Mouse (Mus musculus) spleen, adult 18-20 months (tissue): ENCODE measurements around the gene Rap2a.
A peak's percentile ranks its signal among the peaks of the same experiment; 100 is the strongest.

ENCODE experiments used
- DNase-seq, 2 experiments: peaks; one replicate each; pipeline ENCODE4 v3.0.0; 2022; ENCODE audit warnings: mixed read lengths in 2 of 2

The Rap2a gene

GRCm38 (mm10) chr14:120477982-120478568, at the start of gene Rap2a:
TSS of gene Rap2a (plus strand) at chr14:120478444.
- DNase-seq, result peak; percentile 93 to 94

DNA sequence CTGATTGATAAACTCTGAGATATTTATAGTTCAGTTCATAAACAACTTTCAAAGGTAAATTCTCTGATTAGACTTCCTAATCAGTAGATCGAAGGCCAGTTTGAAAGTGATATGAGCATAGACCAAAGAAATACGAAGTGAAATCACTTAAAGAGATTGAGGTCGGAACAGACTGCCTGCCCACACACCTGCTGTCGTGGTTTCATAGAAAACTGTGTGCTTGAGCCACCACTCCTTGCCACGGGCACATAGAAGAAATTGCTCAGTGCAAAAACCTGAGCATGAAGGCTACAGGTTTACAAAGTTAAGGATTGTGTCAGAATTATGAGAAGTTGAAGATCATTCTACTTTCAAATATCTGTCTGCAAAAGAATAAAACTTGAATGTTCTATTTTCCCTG, 49.7 kb upstream of the Rap2a start:
- DNase-seq, result no peak

DNA sequence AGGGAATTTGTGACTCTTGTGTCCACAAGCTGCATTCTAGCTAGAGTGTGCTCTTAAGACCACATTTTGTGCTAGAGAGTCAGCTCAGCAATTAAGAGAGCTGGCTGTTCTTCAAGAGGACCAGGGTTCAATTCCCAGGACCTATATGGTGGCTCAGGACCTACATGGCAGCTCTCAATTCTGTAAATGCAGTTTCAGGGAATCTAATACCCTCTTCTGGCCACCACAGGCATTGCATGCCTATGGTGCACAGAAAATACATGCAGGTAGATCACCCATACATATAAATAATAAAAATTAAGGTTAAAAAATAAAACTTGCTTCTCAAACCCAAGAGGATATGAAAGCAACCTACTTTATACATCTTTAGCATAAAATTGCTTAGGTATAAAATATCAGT, 45.5 kb upstream of the Rap2a start:
- peak in 1 of 2 experiments; percentile 30 for DNase-seq

GRCm38 (mm10) chr14:120433931-120434398, 44.3 kb upstream of the Rap2a start:
- no peak for DNase-seq

DNA sequence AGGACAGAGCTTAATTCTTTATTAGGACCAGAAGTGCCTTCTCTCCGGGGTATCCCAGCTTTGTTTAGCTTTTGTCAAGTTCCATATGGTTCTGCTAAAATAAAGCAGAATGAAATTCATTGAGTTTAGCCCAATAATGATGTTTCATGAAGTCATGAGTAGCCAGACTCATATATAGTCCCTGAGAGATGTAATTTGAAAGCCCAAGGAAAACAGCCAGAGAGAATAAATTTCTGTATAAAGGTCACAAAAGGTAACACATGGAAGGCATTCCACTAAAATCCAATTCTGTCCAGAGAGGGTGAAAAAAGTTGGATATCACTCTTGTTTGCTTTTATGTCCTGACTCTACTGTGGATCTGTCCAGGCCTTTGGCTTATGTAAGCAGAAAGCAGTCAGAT, 43.4 kb upstream of the Rap2a start:
- no peak for DNase-seq

DNA sequence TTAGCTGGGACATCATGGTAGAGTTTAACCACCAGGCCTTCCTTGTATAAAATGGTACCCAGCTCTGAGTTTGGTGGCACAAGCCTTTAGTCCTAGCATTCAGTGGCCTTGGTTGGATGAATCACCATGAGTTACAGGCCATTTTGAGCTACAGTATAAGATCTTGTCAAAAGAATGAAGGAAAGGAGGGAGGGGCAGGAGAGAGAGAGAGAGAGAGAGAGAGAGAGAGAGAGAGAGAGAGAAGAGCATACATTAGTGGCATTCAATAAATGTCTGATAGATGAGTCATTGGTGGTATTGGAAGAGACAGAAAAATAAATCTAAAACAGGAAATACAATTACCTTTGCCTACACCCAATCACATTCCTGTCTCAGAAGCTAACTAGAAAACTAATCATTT, 37.5 kb upstream of the Rap2a start:
- no peak for DNase-seq

DNA sequence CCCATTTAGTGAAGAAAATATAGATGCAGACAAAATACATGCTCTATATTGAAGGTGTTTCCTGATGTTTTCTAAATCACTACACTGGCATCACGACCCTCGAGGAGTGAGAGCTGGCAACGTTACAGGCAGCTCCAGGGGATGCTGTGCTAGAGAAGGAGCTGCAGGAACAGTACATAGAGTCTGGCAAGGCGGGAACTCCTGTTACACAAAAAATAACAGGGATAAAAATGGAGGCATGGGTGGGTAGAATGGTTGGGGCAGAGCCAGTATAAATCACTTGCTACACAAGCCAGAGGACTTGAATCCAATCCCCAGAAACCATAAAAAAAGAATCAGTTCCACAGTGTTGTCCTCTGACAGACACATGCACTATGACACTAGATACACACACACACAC, 37.0 kb upstream of the Rap2a start:
- no peak for DNase-seq

- no peak for DNase-seq
Measured at GRCm38 (mm10) chr14:120441836-120442235, 36.4 kb upstream of the Rap2a start.

- DNase-seq, result no peak
Measured at GRCm38 (mm10) chr14:120454221-120454620, 24.0 kb upstream of the Rap2a start.

DNA sequence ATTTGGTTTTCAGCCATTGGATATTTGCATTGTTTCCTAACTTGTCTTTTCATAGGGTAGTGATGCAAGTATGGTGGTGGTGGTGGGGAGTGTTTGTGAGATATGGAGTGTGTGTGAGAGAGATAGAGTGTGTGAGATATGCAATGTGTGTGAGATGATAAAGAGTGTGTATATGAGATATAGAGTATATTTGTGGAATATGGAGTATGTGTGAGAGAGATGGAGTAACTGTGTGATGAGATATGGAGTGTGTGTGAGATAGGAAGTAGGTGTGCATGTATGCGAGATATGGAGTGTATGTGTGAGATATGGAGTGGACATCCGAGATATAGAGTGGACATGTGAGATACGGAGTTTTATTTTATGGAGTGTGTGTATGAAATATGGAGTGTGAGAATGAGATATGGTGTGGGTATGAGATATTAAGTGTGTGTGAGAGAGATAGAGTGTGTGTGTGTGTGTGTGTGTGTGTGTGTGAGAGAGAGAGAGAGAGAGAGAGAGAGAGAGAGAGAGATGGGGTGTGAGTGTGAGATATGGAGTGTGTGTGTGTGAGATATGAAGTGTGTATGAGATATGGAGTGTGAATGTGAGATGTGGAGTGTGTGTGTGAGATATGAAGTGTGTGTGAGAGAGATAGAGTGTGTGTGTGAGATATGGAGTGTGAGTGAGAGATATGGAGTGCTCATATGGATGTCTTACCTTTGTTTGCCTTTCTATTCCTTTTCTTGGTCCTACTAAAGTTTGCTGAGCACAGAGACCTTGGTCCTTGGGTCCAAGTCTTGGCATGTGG, 14.1 kb upstream of the Rap2a start:
- DNase-seq, result no peak

DNA sequence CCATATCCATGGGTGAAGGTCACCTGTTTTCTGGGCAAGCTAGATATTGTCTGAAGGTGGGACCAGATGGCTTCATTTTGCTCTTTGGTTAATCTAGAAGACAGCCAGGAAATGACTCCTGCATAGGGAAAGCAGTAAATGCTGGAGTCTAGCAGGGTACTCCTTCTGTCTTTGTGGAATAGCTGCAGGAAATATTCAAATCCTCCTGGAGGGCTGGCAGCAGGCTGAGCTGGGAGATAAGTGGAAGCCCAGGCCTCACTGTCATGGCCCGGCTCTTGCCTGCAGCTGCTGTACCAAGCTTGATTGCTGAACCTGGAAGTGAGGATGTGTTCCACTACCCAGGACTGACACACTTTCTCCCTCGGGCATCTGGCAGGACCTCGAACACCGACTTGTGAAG, 11.4 kb upstream of the Rap2a start:
- no peak for DNase-seq

DNA sequence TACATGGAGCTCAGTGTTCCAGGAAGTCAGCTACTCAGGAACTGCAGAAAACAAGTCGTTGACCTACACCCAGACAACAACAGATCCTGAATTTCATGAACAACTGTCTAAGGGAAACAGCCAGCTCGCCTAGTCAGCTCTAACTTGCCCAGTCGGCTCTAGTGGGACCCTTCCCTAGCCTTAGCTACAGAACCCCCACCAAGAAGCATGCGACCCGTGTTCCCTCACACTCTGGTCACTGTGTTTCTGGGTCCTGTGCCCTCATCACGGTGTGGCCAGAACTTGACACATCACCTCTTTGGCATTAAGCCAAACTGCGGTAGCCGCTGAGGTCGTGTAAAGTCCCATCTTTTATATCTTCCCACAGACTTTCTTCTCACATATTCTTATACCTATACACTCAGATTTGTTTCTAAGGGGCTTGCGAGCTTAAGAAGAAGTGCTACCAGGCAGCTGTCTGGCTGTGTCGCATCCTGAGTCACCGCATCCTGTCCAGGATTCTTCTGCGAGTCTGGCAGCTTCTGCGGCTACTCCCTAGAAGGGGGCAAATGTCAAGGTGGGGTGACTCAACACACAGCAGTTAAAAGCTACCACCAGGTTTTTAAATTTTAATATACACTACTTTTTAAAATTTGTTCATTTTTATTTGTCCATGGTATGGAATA, 9.0 kb upstream of the Rap2a start:
- no peak for DNase-seq

- DNase-seq, result no peak
Measured at GRCm38 (mm10) chr14:120476186-120476697, 2.0 kb upstream of the Rap2a start.

DNA sequence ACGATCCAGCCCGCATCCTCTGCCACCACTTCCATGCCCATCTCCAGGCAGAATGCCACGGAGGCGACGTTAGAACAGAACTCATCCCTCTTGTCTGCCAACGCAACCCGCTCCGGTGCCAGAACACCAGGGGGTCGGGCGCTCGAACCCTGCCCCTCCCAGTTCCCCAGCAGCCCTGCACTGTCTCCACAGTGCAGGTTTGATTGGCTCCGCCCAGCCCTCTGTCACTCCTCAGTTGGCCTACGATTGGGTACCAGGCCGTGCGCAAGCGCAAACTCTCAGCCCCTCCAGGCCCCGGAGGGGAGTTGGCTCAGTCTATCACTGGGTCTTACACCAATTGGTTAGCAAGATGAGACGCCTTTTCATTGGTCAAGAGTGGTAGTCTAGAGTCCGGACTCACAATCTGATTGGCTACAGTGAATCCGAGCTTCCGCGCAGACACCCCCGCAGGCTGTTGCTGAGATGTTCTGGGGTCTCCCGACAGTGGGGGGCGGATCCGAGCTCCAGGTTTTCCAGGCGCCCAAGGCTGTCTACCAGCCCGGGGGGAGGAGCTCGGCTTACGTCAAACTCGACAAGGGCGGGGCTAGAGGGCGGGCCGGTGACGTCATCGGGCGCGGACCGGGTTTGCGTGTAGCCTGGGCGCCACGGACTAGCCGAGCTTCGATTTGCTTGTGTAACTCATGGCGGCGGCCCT, 809 bp upstream of the Rap2a start:
- peak; percentile 93 to 97 for DNase-seq

DNA sequence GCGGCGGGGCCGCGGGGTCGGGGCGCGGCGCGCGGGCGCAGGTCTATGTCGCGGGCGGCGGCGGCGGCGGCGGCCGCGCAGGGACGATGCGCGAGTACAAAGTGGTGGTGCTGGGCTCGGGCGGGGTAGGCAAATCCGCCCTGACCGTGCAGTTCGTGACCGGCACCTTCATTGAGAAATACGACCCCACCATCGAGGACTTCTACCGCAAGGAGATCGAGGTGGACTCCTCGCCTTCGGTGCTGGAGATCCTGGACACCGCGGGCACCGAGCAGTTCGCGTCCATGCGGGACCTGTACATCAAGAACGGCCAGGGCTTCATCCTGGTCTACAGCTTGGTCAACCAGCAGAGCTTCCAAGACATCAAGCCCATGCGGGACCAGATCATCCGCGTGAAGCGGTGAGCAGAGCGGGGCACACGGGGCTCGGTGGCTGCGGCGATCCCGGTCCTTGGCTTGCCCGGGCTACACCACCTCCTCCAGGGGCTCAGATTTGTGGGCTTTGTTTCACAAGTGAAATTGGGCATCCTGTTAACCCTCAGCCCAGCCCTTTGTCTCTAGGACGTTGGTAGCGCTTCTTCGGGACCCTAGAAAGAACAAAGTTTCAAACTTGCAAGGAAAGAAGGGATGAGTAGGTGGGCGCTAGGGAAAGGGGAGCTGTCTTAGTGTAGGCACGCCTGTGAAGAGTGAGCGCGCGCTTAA, 547 bp downstream of the Rap2a start:
- DNase-seq, result peak in 1 of 2 experiments; percentile 47

DNA sequence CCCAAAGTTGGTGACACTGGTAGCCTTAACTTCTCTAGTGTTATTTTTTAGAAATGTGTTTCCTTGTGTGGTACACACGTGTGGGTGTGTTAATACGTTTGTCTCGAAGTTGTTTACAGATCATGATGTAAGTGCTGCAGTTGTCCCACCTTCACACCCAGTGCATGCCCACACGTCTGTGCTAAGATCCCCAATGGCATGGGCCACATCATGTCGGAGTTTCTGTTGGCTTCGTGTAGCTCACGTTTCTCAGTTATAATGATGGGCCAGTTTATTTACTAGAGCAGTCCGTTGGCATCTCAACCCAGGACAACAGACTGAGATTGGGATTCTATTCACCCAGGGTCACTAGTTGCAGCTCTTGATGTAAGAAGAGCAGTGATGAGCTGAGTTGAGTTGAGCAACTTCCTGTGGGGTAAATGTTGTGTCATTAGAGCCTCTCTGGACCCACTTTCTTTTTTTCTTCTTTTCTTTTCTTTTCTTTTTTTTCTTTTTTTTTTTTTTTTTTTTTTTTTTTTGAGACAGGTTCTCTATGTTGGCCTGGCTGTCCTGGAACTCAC, 2.2 kb downstream of the Rap2a start:
- DNase-seq, result no peak

DNA sequence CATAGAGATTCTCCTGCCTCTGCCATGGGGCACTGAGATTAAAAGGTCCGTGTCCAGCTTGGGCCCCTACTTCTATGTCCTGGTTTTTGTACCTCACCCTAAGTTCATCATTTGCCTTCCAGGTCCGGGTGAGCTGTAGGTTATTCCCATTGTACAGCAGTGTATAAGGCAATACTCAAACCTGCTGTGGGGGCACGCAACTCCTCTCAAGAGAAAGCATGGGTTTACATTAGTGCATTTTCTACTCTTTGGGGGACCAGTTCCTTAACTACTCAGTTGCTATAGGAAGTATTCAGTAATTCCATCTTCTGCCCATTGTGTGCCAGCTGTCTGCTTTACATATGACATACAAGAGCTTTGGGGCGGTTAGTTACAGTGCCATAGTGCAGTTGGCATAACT, 2.7 kb downstream of the Rap2a start:
- DNase-seq, result no peak

- no peak for DNase-seq
Measured at GRCm38 (mm10) chr14:120484561-120484960, 6.3 kb downstream of the Rap2a start.

DNA sequence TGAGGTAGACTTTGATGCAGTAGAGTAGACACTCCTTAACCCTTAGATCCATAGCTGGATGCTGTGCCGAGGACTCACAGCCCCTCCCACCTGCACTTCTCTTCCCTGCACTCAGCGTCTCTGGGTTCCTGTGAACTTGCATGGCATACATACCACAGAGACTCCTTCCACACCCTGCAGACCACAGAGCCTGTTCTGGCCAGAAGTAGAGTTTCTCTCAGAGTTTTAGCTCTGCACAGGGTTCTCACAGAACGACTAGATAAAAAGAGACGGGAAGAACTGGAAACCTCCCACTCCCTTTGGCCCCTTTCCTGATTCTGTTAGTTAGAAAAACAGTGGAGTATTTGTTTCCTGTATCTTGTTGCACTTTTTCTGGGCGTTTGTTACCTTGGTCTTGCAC, 18.0 kb downstream of the Rap2a start:
- no peak for DNase-seq

DNA sequence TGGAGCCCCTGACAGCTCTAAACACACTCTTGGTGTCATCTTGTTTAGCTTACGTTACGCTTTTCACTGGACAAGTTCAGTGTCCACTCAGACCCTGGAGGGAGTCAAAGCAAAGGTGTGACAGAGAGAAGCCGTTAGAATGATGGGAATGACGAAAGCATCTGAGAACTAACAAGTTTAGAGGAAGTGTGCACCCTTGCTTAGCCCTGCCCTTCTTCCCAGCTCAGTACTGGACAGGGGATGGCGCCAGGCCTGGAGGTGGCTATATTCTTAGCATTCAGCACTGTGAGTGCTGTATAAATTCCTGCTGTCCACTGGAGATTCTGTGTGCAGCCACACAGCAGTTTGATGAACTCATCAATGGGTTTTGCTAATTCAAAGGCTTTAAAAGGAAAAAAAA, 18.6 kb downstream of the Rap2a start:
- DNase-seq, result no peak

DNA sequence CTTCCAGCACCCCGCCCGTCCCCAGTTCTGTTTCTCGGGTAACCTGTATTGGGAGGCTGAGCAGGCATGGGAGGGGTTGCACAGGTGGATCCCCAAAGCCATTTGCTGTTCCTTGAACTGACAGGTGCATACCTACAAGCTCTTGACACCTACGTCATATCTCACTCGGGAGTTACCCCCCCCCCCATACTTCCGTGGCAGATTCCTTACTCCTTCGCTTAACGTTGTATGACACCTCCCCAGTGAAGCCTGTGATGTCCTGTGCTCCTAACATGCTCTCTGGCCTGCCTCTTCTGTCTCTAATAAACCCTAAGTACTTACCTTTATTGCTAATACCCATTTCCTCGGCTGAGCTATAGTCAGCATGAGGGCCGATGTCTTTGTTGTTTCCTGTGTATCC, 20.9 kb downstream of the Rap2a start:
- DNase-seq, result no peak

DNA sequence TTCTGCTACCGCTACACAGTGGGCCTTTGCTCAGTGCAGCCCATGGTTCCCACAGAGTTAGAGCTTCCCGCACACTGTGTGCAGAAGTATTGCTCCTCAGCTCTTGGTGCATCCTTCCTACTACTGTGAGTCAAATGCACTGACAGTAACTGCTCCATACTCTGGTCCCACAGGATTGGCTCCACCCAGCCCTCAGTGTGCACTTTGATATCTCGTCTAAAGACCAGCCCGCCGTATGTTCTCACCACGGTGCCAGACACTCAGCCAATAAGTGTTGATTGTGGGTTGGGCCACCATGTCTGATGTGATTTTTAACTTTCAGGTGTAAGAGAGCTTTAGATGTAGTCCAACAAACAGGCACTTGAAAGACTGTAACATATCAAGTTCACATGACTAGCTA, 21.4 kb downstream of the Rap2a start:
- DNase-seq, result no peak
